12 mouse cellular contexts compared by ENCODE assay signal in genomic region chr1:38436471-38437340, GRCm38 (mm10).
DNase-seq lines count a peak whose midpoint lies in the region; ATAC-seq and TF ChIP-seq lines count a peak whose summit lies in the region.
"Had no signal": no experiment of that assay in that cellular context is flagged by ENCODE, and none has a peak within 500 bp of the region (broad histone marks: within the 10 kb centered on the region; RNA-seq: fewer than 3 reads in every experiment).

No protein-coding gene starts in this region.

- no peaks in the 10 kb centered on the region for H3K36me3 ChIP-seq in heart, postnatal 0 days (replicated peaks; ENCODE audit: control insufficient read depth, insufficient read depth, low read length)
- H3K36me3 ChIP-seq in heart, adult 2 months (ENCODE audit: control insufficient read depth, insufficient read depth, low read length), result no peaks in the 10 kb centered on the region
- H3K36me3 ChIP-seq in embryonic facial prominence, embryonic 11.5 days (replicated peaks; ENCODE audit: control insufficient read depth, insufficient read depth, low read depth, low read length), result no peaks in the 10 kb centered on the region
- H3K36me3 ChIP-seq: liver, embryonic 15.5 days; neural tube, embryonic 12.5 days had no signal

- no peaks in the 10 kb centered on the region for H3K79me2 ChIP-seq in heart, adult 2 months (replicated peaks; ENCODE audit: control insufficient read depth, insufficient read depth, low read length)

- no peak for TF ChIP-seq POLR2A in heart, adult 2 months (IDR thresholded peaks at IDR 0.05; ENCODE audit: insufficient read depth, low read depth, low read length)

- TF ChIP-seq CTCF in heart, postnatal 0 days (IDR thresholded peaks at IDR 0.05; ENCODE audit: low read depth), result no peak
- TF ChIP-seq CTCF in heart, adult 2 months (IDR thresholded peaks at IDR 0.05), result no peak

- no peak overlapping the region for H3K4me2 ChIP-seq in heart, postnatal 0 days (ENCODE audit: low read depth, low read length)
- H3K4me2 ChIP-seq in embryonic facial prominence, embryonic 11.5 days (ENCODE audit: low read depth, low read length), result no peak overlapping the region
- H3K4me2 ChIP-seq: liver, embryonic 15.5 days; neural tube, embryonic 12.5 days had no signal

- no peak for ATAC-seq in heart, postnatal 0 days (ENCODE audit: insufficient read depth, low read depth)
- ATAC-seq in embryonic facial prominence, embryonic 11.5 days (replicated peaks; ENCODE audit: insufficient number of reproducible peaks, low FRiP score, low TSS enrichment, low read depth), result no peak

- H3K4me3 ChIP-seq in heart, postnatal 0 days (ENCODE audit: low read depth, low read length), result no peak overlapping the region
- H3K4me3 ChIP-seq in heart, adult 2 months, result no peak overlapping the region
- no peak overlapping the region for H3K4me3 ChIP-seq in embryonic facial prominence, embryonic 11.5 days (ENCODE audit: low read depth, low read length)
- H3K4me3 ChIP-seq: liver, embryonic 15.5 days; neural tube, embryonic 12.5 days had no signal

- peak; percentile 4 for DNase-seq in heart, postnatal 0 days (ENCODE audit: low spot score)
- DNase-seq in heart, adult 2 months, result no peak
- peak; percentile 68 for DNase-seq in Muller cell, postnatal 12 days (ENCODE audit: inconsistent ontology term)
- peak; percentile 33 for DNase-seq in embryonic facial prominence, embryonic 11.5 days (ENCODE audit: low spot score)
- peak; percentile 71 for DNase-seq in hindlimb bud, embryonic 11.5 days (ENCODE audit: extremely low spot score, low read depth, low spot score)
- DNase-seq in thymus, adult 18-20 months, result no peak
- DNase-seq in cerebellum, adult 9-10 months, result no peak
- DNase-seq in MN1 (ENCODE audit: low spot score), result no peak
- DNase-seq: adrenal gland, adult 2 months; cerebellum, adult 2 months had no signal

- H3K9ac ChIP-seq in heart, postnatal 0 days (replicated peaks; ENCODE audit: low read depth, low read length), result no peak overlapping the region
- H3K9ac ChIP-seq in heart, adult 2 months (ENCODE audit: low read depth, low read length), result no peak overlapping the region
- no peak overlapping the region for H3K9ac ChIP-seq in embryonic facial prominence, embryonic 11.5 days (replicated peaks; ENCODE audit: low read length)
- H3K9ac ChIP-seq: liver, embryonic 15.5 days; neural tube, embryonic 12.5 days had no signal

- H3K9me3 ChIP-seq in heart, postnatal 0 days (replicated peaks; ENCODE audit: control insufficient read depth, low read length), result no peaks in the 10 kb centered on the region
- H3K9me3 ChIP-seq in embryonic facial prominence, embryonic 11.5 days (replicated peaks; ENCODE audit: control insufficient read depth, low read length), result no peaks in the 10 kb centered on the region
- H3K9me3 ChIP-seq: liver, embryonic 15.5 days; neural tube, embryonic 12.5 days had no signal

- H3K4me1 ChIP-seq in heart, postnatal 0 days (ENCODE audit: control insufficient read depth, insufficient read depth), result peaks cover 3% of the 10 kb centered on the region; the same call in 1 of the 2 replicates
- peaks cover 4% of the 10 kb centered on the region for H3K4me1 ChIP-seq in heart, adult 2 months (ENCODE audit: control insufficient read depth, insufficient read depth, low read length)
- H3K4me1 ChIP-seq in embryonic facial prominence, embryonic 11.5 days (ENCODE audit: control insufficient read depth, insufficient read depth, low read length), result peaks cover 2% of the 10 kb centered on the region

- TF ChIP-seq EP300 in heart, postnatal 0 days (IDR thresholded peaks at IDR 0.05; ENCODE audit: low read depth), result no peak
- TF ChIP-seq EP300 in heart, adult 2 months (IDR thresholded peaks at IDR 0.05; ENCODE audit: insufficient read depth, low read depth, low read length), result no peak

- H3K27ac ChIP-seq in heart, postnatal 0 days (ENCODE audit: low read depth), result peak overlapping the region; percentile 12; the same call in 1 of the 2 replicates
- H3K27ac ChIP-seq in heart, adult 2 months, result no peak overlapping the region
- H3K27ac ChIP-seq in embryonic facial prominence, embryonic 11.5 days (replicated peaks; ENCODE audit: low read depth, low read length), result no peak overlapping the region; the same call in 1 of the 2 replicates
- H3K27ac ChIP-seq: liver, embryonic 15.5 days; neural tube, embryonic 12.5 days had no signal

- H3K27me3 ChIP-seq in heart, postnatal 0 days (ENCODE audit: control insufficient read depth, insufficient read depth, low read length), result no peaks in the 10 kb centered on the region
- no peaks in the 10 kb centered on the region for H3K27me3 ChIP-seq in heart, adult 2 months (ENCODE audit: control insufficient read depth, insufficient read depth, low read length)
- no peaks in the 10 kb centered on the region for H3K27me3 ChIP-seq in embryonic facial prominence, embryonic 11.5 days (ENCODE audit: control insufficient read depth, insufficient read depth, low read length)
- H3K27me3 ChIP-seq: neural tube, embryonic 12.5 days had no signal

- 56% methylated on average over 12 of the region's 12 CpGs for WGBS in heart, postnatal 0 days
- WGBS in heart, adult 2 months, result 41% methylated on average over 12 of the region's 12 CpGs
- WGBS in embryonic facial prominence, embryonic 11.5 days, result 16% methylated on average over 12 of the region's 12 CpGs

- intact Hi-C loops in heart, adult 2 months (cut with DNase I), result loop anchor here (5.0 kb wide), 1 partner anchor 41 kb away; no protein-coding TSS in a partner anchor

Comparison
In these comparisons a context has a peak if more than half of its experiments do, and no peak if none do; other contexts are left out.
1. DNase-seq: peak in heart, postnatal 0 days (single experiment), Muller cell, postnatal 12 days (single experiment), embryonic facial prominence, embryonic 11.5 days (single experiment) and hindlimb bud, embryonic 11.5 days (single experiment); none in heart, adult 2 months (0 of 2), thymus, adult 18-20 months (0 of 2), cerebellum, adult 9-10 months (single experiment) and MN1 (single experiment).